Mouse (Mus musculus) testis, adult 2 months (tissue): ENCODE measurements around the gene Rnf223.
"Not testable (repeated sequence)": the region's sequence is repeated elsewhere in the genome, so short reads cannot be mapped to it uniquely, and the experiment has no call there.

ENCODE experiments used
- CTCF ChIP-seq: fragments of 200-500 bp; IDR thresholded peaks from 2 replicates; pipeline ENCODE4 v1.5.1; 2012; ENCODE audit warnings: low read depth, mild to moderate bottlenecking, inconsistent platforms, low read length, moderate library complexity; ENCODE audit not compliant: control insufficient read depth, insufficient read depth, insufficient replicate concordance
- POLR2A ChIP-seq: fragments of 200-500 bp; IDR thresholded peaks from 2 replicates; pipeline ENCODE4 v1.6.1; 2012; ENCODE audit warnings: low read depth, mild to moderate bottlenecking, inconsistent platforms, low read length, moderate library complexity; ENCODE audit not compliant: control insufficient read depth

DNA sequence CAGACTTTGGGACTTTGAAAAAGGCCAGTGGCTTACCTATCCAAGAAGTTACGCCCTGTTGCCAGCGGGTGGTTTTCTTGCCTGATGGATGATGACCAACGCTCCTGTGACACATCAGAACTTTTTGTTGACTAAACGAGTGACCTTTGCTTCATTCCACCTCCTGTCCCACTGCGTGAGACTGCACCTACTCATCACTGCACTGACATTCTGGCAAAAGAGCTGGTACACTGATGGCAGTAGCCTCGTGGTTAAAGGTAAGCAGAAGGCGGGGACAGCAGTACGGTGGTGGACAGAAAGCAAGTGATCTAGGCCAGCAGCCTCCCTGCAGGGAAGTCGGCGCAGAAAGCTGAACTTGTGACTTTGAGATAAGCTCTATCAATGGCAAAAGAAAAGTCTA lies 20.6 kb downstream of the Rnf223 start:
- TF ChIP-seq CTCF, POLR2A: not testable (repeated sequence)
